Mouse (Mus musculus): Measurements from ENCODE around the gene Tut7. TPM values are rescaled to one million over a fixed set of nuclear protein-coding genes. Genes with fewer than 3 reads are reported as not detected.

Tut7 gene
- polyA plus RNA-seq (2014; fragmentation: Nextera tagmentation; extraction: Ambion mirVana): 42.8 and 43.1 TPM in 2 replicates

DNA sequence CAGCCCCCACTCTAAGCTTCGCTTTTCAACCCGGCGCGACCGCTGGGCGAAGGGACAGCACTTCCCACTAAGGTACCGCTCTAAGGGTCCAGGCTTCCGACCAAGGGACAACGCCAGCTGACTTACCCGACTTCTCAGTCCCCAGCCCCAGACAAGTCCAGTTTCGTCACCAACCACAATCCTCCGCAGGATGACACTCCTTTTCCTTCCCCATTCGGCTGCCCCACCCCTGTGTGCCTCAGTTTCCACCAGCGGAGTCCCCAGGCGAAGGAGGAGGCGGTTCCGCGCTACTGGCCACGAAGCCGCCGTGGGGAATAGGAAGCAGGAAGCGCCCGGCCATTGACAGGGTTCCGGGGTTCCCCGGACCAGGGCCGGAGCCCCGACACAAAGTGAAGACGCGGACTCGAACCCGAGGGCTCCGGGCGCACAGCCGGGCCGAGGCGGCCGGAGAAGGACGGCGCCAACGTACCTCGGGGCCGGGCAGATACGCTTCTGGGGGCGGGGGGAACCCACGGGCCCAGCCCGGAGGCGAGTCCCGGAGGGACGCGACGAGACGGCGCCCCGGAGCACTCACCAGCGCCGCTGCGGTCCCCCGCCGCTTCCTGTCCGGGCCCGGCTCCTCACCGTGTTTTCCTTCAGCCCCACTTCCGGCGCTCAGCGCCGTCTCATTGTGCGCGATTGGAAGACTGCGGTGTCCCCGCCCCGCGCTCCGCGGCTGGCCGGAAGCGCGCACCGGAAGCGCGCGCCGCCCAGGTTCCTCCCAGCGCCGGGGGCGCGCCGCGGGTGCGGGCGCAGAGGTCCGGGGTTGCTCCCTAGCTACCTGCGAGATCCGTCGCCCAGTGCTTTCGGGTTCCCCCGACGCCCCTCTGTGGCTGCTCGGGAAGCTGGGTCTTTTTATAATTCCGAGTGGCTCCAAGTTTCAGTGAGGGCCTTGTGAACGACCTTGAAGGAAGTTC, at the start of gene Tut7:
Gene Tut7, minus strand, starts transcription at position 641 of the 956 bp plus-strand sequence.
- no peaks in the 10 kb centered on the region for H3K9me3 ChIP-seq (ENCODE audit: control insufficient read depth, low read length)
- ATAC-seq (ENCODE audit: low FRiP score) (peak; percentile 97), DNase-seq (ENCODE audit: low spot score) (peak; percentile 96)
- H3K36me3 ChIP-seq (replicated peaks; ENCODE audit: control insufficient read depth, insufficient read depth): peaks cover 23% of the 10 kb centered on the region
- H3K27me3 ChIP-seq (ENCODE audit: control insufficient read depth, insufficient read depth, low read length): no peaks in the 10 kb centered on the region
- peak within 1 kb of the TSS; percentile 60 for H3K4me2 ChIP-seq (replicated peaks)
- under 1% methylated on average over 80 of the region's 100 CpGs for WGBS
- peak within 1 kb of the TSS; percentile 82 for H3K9ac ChIP-seq
- peaks cover 37% of the 10 kb centered on the region for H3K4me1 ChIP-seq (replicated peaks; ENCODE audit: control insufficient read depth, insufficient read depth, low read length)
- peak within 1 kb of the TSS; percentile 79 for H3K4me3 ChIP-seq (replicated peaks; ENCODE audit: low read length)
- H3K27ac ChIP-seq: peak within 1 kb of the TSS; percentile 86

DNA sequence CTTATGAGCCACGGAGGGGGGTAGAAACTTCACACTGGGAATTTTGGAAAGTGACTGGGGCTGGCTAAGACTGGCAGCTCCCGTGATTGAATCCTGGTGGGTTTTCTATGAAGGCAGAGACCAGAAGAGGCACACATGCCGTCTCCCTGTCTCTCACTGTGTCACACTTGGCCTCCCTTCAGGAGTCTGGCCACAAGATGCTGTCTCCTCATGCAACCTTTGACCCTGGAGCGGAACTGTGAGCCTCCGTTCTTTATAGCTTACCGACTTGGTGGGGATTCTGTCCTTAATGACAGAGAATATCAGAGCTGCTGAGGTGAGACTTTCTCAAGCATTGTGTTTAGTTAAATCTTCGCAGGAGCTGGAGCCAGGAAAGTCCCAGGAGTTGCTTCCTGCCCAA, 49.5 kb upstream of the Tut7 start:
- DNase-seq (ENCODE audit: low spot score) (no peak), ATAC-seq (ENCODE audit: low FRiP score) (no peak)
- H3K4me3 ChIP-seq (replicated peaks; ENCODE audit: low read length): no peak overlapping the region
- H3K4me1 ChIP-seq (replicated peaks; ENCODE audit: control insufficient read depth, insufficient read depth, low read length): no peaks in the 10 kb centered on the region
- no peaks in the 10 kb centered on the region for H3K9me3 ChIP-seq (ENCODE audit: control insufficient read depth, low read length)
- WGBS: 64% methylated on average over 7 of the region's 7 CpGs
- H3K27me3 ChIP-seq (ENCODE audit: control insufficient read depth, insufficient read depth, low read length): no peaks in the 10 kb centered on the region
- H3K9ac ChIP-seq: no peak overlapping the region
- no peak overlapping the region for H3K27ac ChIP-seq
- H3K4me2 ChIP-seq (replicated peaks): no peak overlapping the region
- H3K36me3 ChIP-seq (replicated peaks; ENCODE audit: control insufficient read depth, insufficient read depth): no peaks in the 10 kb centered on the region

DNA sequence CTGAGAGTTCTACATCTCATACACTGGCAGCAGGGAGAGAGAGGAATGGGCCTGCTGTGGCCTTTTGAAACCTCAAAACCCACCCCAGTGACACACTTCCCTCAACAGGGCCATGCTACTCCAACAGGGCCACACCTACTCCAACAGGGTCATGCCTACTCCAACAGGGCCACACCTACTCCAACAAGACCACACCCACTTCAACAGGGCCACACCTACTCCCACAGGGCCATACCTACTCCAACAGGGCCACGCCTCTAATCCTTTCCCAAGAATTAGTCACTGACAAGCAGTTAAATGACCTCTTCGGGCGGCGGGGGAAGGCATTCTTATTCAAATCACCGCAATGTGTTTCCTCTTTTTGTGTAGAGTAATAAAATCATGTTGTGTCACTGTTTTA, 47.1 kb upstream of the Tut7 start:
- no peaks in the 10 kb centered on the region for H3K9me3 ChIP-seq (ENCODE audit: control insufficient read depth, low read length)
- no peaks in the 10 kb centered on the region for H3K4me1 ChIP-seq (replicated peaks; ENCODE audit: control insufficient read depth, insufficient read depth, low read length)
- no peak for ATAC-seq (ENCODE audit: low FRiP score)
- DNase-seq (ENCODE audit: low spot score): no peak
- 56% methylated on average over 5 of the region's 5 CpGs for WGBS
- H3K4me3 ChIP-seq (replicated peaks; ENCODE audit: low read length): no peak overlapping the region
- H3K27me3 ChIP-seq (ENCODE audit: control insufficient read depth, insufficient read depth, low read length): no peaks in the 10 kb centered on the region
- no peaks in the 10 kb centered on the region for H3K36me3 ChIP-seq (replicated peaks; ENCODE audit: control insufficient read depth, insufficient read depth)
- no peak overlapping the region for H3K9ac ChIP-seq
- no peak overlapping the region for H3K4me2 ChIP-seq (replicated peaks)
- H3K27ac ChIP-seq: no peak overlapping the region

DNA sequence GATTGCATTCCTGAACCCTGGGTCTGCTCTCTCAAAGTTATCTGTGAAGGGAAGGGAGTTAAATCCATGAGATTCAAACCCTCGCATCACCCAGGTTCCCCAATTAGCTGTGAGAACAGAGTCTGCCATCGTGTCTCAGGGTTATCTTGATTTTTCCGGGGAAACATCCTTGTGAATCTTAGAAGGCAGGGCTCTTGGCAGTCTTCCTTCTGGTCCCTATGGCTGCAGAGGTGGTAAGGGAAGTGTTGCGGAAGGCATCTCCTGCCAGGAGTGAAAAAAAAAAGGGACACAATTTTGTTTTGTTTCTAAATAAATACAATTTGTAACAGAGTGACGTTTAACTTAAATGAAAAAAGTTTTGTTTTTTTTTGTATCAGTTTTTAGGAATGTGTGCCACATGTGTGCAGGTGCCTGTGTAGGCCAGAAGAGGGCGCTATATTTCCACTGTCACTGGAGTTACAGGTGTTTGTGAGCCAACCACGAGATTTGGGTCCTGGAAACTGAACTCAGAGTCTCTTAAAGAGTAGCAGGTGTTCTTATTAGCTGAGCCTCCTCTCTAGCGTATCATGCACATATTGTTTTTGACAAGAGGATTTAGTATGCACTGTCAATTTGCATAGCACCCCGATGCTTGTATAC, 45.2 kb upstream of the Tut7 start:
- Histone ChIP-seq H3K4me2 (replicated peaks) (no peak overlapping the region), H3K27me3 (ENCODE audit: control insufficient read depth, insufficient read depth, low read length) (no peaks in the 10 kb centered on the region), H3K9ac (no peak overlapping the region), H3K27ac (no peak overlapping the region), H3K36me3 (replicated peaks; ENCODE audit: control insufficient read depth, insufficient read depth) (no peaks in the 10 kb centered on the region), H3K4me3 (replicated peaks; ENCODE audit: low read length) (no peak overlapping the region), H3K4me1 (replicated peaks; ENCODE audit: control insufficient read depth, insufficient read depth, low read length) (no peaks in the 10 kb centered on the region), H3K9me3 (ENCODE audit: control insufficient read depth, low read length) (no peaks in the 10 kb centered on the region)
- no peak for ATAC-seq (ENCODE audit: low FRiP score)
- WGBS: 87% methylated on average over 9 of the region's 9 CpGs
- no peak for DNase-seq (ENCODE audit: low spot score)

DNA sequence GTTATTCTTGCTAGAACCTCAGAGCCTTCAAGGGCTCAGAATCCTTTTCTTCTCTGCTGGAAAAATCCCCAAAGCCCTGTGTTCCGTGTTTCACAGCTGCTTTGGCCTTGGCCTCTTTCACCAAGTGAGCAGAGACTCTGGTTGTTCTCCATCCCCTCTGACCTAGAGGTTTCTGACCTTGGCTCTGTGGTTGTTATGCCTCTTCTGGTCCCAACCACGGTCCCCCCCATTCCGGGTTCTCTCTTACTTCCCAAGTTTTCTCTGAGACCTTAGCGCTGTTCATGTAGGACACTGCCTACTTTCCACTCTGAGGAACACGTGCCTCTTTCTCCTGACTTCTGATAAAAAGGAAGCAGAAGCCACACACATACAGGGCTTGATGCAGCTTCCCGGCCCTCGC, 44.2 kb upstream of the Tut7 start:
- no peak overlapping the region for H3K4me2 ChIP-seq (replicated peaks)
- no peaks in the 10 kb centered on the region for H3K9me3 ChIP-seq (ENCODE audit: control insufficient read depth, low read length)
- DNase-seq (ENCODE audit: low spot score) (no peak), ATAC-seq (ENCODE audit: low FRiP score) (no peak)
- H3K4me1 ChIP-seq (replicated peaks; ENCODE audit: control insufficient read depth, insufficient read depth, low read length): no peaks in the 10 kb centered on the region
- 89% methylated on average over 7 of the region's 7 CpGs for WGBS
- no peak overlapping the region for H3K9ac ChIP-seq
- no peaks in the 10 kb centered on the region for H3K27me3 ChIP-seq (ENCODE audit: control insufficient read depth, insufficient read depth, low read length)
- no peak overlapping the region for H3K27ac ChIP-seq
- no peak overlapping the region for H3K4me3 ChIP-seq (replicated peaks; ENCODE audit: low read length)
- no peaks in the 10 kb centered on the region for H3K36me3 ChIP-seq (replicated peaks; ENCODE audit: control insufficient read depth, insufficient read depth)

DNA sequence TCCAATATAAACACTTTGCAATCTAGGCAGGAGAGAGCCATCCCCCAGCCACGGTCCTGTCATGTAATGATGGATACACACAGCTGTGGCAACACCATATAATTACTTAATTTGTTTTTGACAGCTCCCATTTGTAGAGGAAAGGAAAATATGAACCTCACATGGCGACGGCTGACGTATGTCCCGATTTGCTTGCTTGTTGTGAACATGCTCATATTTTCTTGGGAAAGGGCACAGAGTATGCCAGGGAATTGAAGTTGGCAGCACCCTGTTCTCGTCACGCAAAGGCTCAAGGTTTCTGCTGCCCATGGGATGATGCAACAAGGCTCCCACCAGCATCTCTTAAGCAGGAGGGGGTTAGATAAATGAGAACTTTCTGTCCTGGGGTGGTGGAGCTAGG, 36.6 kb upstream of the Tut7 start:
- H3K9ac ChIP-seq: no peak overlapping the region
- H3K27me3 ChIP-seq (ENCODE audit: control insufficient read depth, insufficient read depth, low read length): no peaks in the 10 kb centered on the region
- H3K9me3 ChIP-seq (ENCODE audit: control insufficient read depth, low read length): no peaks in the 10 kb centered on the region
- DNase-seq (ENCODE audit: low spot score) (no peak), ATAC-seq (ENCODE audit: low FRiP score) (no peak)
- no peak overlapping the region for H3K4me2 ChIP-seq (replicated peaks)
- H3K4me1 ChIP-seq (replicated peaks; ENCODE audit: control insufficient read depth, insufficient read depth, low read length): no peaks in the 10 kb centered on the region
- 59% methylated on average over 7 of the region's 7 CpGs for WGBS
- H3K27ac ChIP-seq: no peak overlapping the region
- no peaks in the 10 kb centered on the region for H3K36me3 ChIP-seq (replicated peaks; ENCODE audit: control insufficient read depth, insufficient read depth)
- no peak overlapping the region for H3K4me3 ChIP-seq (replicated peaks; ENCODE audit: low read length)

DNA sequence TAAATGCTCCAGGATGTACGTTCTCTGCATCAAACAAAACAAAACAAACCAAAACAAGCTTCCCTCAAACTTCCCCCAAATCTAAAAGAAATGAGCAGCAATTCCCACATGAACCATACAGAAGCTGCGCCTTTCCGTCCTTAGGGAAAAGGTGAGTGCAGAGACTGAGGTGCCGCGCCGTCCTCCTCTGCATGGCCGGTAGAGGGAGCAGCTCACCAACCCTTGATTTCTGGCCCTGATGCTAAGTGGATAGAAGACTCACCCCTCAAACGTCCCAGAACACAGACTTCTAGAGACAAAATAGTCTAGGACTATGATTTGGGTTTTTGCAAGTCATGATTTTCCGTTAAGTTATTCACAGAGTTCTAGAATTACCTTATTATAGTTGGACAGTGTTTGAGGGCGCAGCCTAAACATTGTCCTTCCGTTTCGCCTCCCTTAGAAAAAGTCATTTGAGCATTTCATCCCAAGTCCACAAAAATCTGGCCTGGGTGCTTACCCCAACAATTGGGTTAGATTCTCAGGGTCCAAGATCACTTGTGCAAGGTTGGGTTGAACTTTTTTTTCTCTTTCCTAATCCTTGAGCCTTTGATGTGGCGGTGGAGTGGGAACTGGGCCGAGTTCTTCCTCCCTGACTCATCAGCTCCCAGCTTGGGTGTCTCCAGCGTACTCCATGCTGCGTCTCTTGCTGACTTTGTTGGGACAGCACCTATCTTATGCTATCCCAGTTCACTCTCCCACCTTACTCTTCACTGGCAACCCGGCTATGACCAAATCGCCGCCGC, 33.5 kb upstream of the Tut7 start:
- H3K27me3 ChIP-seq (ENCODE audit: control insufficient read depth, insufficient read depth, low read length): no peaks in the 10 kb centered on the region
- whole genome bisulfite sequencing: 56% methylated on average over 20 of the region's 20 CpGs
- peak; percentile 62 for DNase-seq (ENCODE audit: low spot score)
- no peaks in the 10 kb centered on the region for H3K36me3 ChIP-seq (replicated peaks; ENCODE audit: control insufficient read depth, insufficient read depth)
- no peak overlapping the region for H3K27ac ChIP-seq
- no peak overlapping the region for H3K9ac ChIP-seq
- no peak overlapping the region for H3K4me3 ChIP-seq (replicated peaks; ENCODE audit: low read length)
- no peak for ATAC-seq (ENCODE audit: low FRiP score)
- H3K4me1 ChIP-seq (replicated peaks; ENCODE audit: control insufficient read depth, insufficient read depth, low read length): no peaks in the 10 kb centered on the region
- H3K9me3 ChIP-seq (ENCODE audit: control insufficient read depth, low read length): no peaks in the 10 kb centered on the region
- no peak overlapping the region for H3K4me2 ChIP-seq (replicated peaks)

DNA sequence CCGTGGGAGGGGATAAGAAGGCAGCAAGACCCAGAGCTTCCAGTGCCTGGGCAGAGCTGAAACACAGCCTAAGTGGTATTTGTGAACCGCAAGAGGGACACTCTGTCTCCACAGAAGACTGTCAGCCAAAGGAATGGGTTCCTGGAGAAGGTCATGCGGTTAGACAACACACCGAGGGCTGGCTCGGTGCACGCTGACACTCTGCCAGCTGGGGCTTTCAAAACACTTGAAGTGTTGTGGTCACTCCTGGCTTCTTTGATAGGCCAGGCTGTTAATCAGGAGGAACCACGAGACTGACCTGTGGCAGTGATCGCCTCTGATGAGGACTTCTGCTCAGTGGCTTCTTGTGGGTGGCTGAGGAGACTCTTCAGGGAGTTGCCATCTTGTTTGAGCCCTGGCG, 30.5 kb upstream of the Tut7 start:
- no peaks in the 10 kb centered on the region for H3K9me3 ChIP-seq (ENCODE audit: control insufficient read depth, low read length)
- H3K27me3 ChIP-seq (ENCODE audit: control insufficient read depth, insufficient read depth, low read length): no peaks in the 10 kb centered on the region
- no peaks in the 10 kb centered on the region for H3K36me3 ChIP-seq (replicated peaks; ENCODE audit: control insufficient read depth, insufficient read depth)
- ATAC-seq (ENCODE audit: low FRiP score) (no peak), DNase-seq (ENCODE audit: low spot score) (no peak)
- no peaks in the 10 kb centered on the region for H3K4me1 ChIP-seq (replicated peaks; ENCODE audit: control insufficient read depth, insufficient read depth, low read length)
- H3K4me2 ChIP-seq (replicated peaks): no peak overlapping the region
- H3K4me3 ChIP-seq (replicated peaks; ENCODE audit: low read length): no peak overlapping the region
- WGBS: 79% methylated on average over 9 of the region's 9 CpGs
- H3K9ac ChIP-seq: no peak overlapping the region
- no peak overlapping the region for H3K27ac ChIP-seq

DNA sequence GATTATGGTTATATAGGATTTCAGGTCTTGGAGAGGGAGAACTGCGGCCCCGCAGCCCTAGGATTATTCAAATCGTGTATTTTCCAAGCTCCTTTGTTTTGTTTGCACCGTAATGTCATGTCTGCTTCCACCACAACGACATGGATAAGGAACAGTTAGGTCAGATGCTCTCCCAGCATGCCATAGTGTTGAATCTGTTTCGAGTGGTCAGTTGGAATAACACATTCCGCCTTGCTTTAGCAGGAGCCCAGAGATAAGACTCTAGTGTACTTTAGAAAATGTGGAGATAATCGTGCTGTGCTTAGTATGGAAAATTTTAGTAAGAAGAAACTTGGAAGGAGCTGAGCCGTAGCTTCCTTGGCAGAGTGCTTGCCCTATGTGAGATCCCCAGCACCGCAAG, 27.4 kb upstream of the Tut7 start:
- DNase-seq (ENCODE audit: low spot score) (no peak), ATAC-seq (ENCODE audit: low FRiP score) (no peak)
- H3K4me2 ChIP-seq (replicated peaks): no peak overlapping the region
- H3K36me3 ChIP-seq (replicated peaks; ENCODE audit: control insufficient read depth, insufficient read depth): no peaks in the 10 kb centered on the region
- no peak overlapping the region for H3K4me3 ChIP-seq (replicated peaks; ENCODE audit: low read length)
- WGBS: 84% methylated on average over 10 of the region's 10 CpGs
- no peaks in the 10 kb centered on the region for H3K9me3 ChIP-seq (ENCODE audit: control insufficient read depth, low read length)
- H3K27ac ChIP-seq: no peak overlapping the region
- H3K4me1 ChIP-seq (replicated peaks; ENCODE audit: control insufficient read depth, insufficient read depth, low read length): no peaks in the 10 kb centered on the region
- H3K27me3 ChIP-seq (ENCODE audit: control insufficient read depth, insufficient read depth, low read length): no peaks in the 10 kb centered on the region
- no peak overlapping the region for H3K9ac ChIP-seq

Data from hindbrain, embryonic 14.5 days (tissue).